Mouse (Mus musculus) brain, embryonic 14.5 days (tissue): ENCODE measurements at regions not wholly inside any gene's neighbourhood (a gene's known extent, or its start where the extent isn't known, plus 50 kb on each side); places are given as distances from the start of the nearest gene placed in this dataset.

Experiments
- CTCF ChIP-seq: fragments of 200-500 bp; IDR thresholded peaks from 2 replicates; pipeline ENCODE4 v1.5.1; 2012; ENCODE audit warnings: inconsistent platforms, mild to moderate bottlenecking, moderate library complexity, borderline replicate concordance; ENCODE audit not compliant: insufficient read depth, insufficient read length; ENCODE audit errors: extremely low read depth
- POLR2A ChIP-seq: fragments of 200-500 bp; IDR thresholded peaks from 2 replicates; pipeline ENCODE4 v1.6.1; 2012; ENCODE audit warnings: mild to moderate bottlenecking, inconsistent platforms, borderline replicate concordance; ENCODE audit not compliant: poor library complexity, insufficient read depth, insufficient read length, severe bottlenecking; ENCODE audit errors: extremely low read depth

GRCm38 (mm10) chr11:14798314-14798713 is 199.2 kb downstream of the Pom121l12 start:
- TF ChIP-seq POLR2A (no peak), CTCF (no peak)
